Mouse (Mus musculus) olfactory bulb, adult 2 months (tissue): ENCODE results near the gene Gc.

Experiments used
- CTCF ChIP-seq: fragments of 200-500 bp; IDR thresholded peaks from 2 replicates; pipeline ENCODE4 v1.5.1; 2012; ENCODE audit warnings: low read depth, mild to moderate bottlenecking, low read length, moderate library complexity; ENCODE audit not compliant: insufficient read depth
- POLR2A ChIP-seq: fragments of 200-500 bp; IDR thresholded peaks from 2 replicates; pipeline ENCODE4 v1.6.1; 2012; ENCODE audit warnings: mild to moderate bottlenecking, low read depth, low read length, moderate library complexity; ENCODE audit not compliant: insufficient read depth

GRCm38 (mm10) chr5:89467886-89468285, 10.2 kb upstream of the Gc start:
- TF ChIP-seq POLR2A (no peak), CTCF (no peak)
